Mouse (Mus musculus) adrenal gland, adult 18-20 months (tissue): ENCODE data around the gene Irak2. TPM values are rescaled to one million over a fixed set of nuclear protein-coding genes. Genes with fewer than 3 reads are reported as not detected.

Source experiments
- DNase-seq, 2 experiments: peaks; one replicate each; pipeline ENCODE4 v3.0.0; 2021 to 2022; ENCODE audit warnings: low spot score in 2 of 2
- long read RNA-seq, 2 experiments: library from polyadenylated mRNA; stranded (forward); transcript quantifications; one replicate each; pipeline ENCODE4 v2.0.0; 2021
- total RNA-seq, 2 experiments: library from RNA; stranded (reverse); gene quantifications; 1 replicate in 1 of 2; 2 replicates in 1 of 2; pipeline ENCODE4 v1.2.3; 2021

Gene Irak2
- total RNA-seq = 10 to 100 TPM; 17.1 to 51.5 TPM
- long read RNA-seq, experiment 1, transcript Irak2-201 (13 exons, 3,196 nt) = major isoform, 13 of 22 reads
- long read RNA-seq, experiment 1, partial matches to known transcripts = 1 of 22 reads
- long read RNA-seq, experiment 1, other reads (novel, unspliced or antisense) = 6 of 22 reads
- long read RNA-seq, experiment 2, partial matches to known transcripts = 2 of 13 reads
- long read RNA-seq, experiment 2, other reads (novel, unspliced or antisense) = 2 of 13 reads

- DNase-seq = peak; percentile 94 to 97
Observed at GRCm38 (mm10) chr6:113638302-113639040, at the start of gene Irak2. Gene Irak2 (plus strand): TSS chr6:113638467.

- no peak for DNase-seq
Observed at GRCm38 (mm10) chr6:113592637-113593036, 45.6 kb upstream of the Irak2 start.

- no peak for DNase-seq
Observed at GRCm38 (mm10) chr6:113597945-113598344, 40.3 kb upstream of the Irak2 start.

GRCm38 (mm10) chr6:113599833-113600232 is 38.4 kb upstream of the Irak2 start:
- DNase-seq = peak; percentile 55 to 61

- no peak for DNase-seq
Observed at GRCm38 (mm10) chr6:113600543-113601139, 37.6 kb upstream of the Irak2 start, which contains the start of gene Fancd2os. Gene Fancd2os (minus strand): TSS chr6:113600715.

GRCm38 (mm10) chr6:113602821-113603220 is 35.4 kb upstream of the Irak2 start:
- DNase-seq = no peak

GRCm38 (mm10) chr6:113603993-113604392 is 34.3 kb upstream of the Irak2 start:
- no peak for DNase-seq

- DNase-seq = peak; percentile 86 to 89
Observed at GRCm38 (mm10) chr6:113604432-113605223, 33.6 kb upstream of the Irak2 start, which contains the start of gene Brk1. Gene Brk1 (plus strand): TSS chr6:113604772.

GRCm38 (mm10) chr6:113605224-113605545 is 33.1 kb upstream of the Irak2 start:
- DNase-seq = no peak

- peak in 1 of 2 experiments; percentile 33 for DNase-seq
Observed at GRCm38 (mm10) chr6:113608871-113609270, 29.4 kb upstream of the Irak2 start.

GRCm38 (mm10) chr6:113609293-113609692 is 29.0 kb upstream of the Irak2 start:
- no peak for DNase-seq

- DNase-seq = no peak
Observed at GRCm38 (mm10) chr6:113612258-113612969, 25.9 kb upstream of the Irak2 start.

GRCm38 (mm10) chr6:113614152-113614551 is 24.1 kb upstream of the Irak2 start:
- DNase-seq = no peak

- no peak for DNase-seq
Observed at GRCm38 (mm10) chr6:113614997-113615396, 23.3 kb upstream of the Irak2 start.

- DNase-seq = no peak
Observed at GRCm38 (mm10) chr6:113615489-113615888, 22.8 kb upstream of the Irak2 start.

GRCm38 (mm10) chr6:113623386-113623785 is 14.9 kb upstream of the Irak2 start:
- DNase-seq = no peak

GRCm38 (mm10) chr6:113623941-113624751 is 14.1 kb upstream of the Irak2 start, which contains the start of gene Vhl:
Gene Vhl (plus strand): TSS chr6:113623959.
- peak; percentile 87 to 88 for DNase-seq

GRCm38 (mm10) chr6:113624989-113625770 is 13.1 kb upstream of the Irak2 start:
- no peak for DNase-seq

GRCm38 (mm10) chr6:113630322-113630721 is 7.9 kb upstream of the Irak2 start:
- no peak for DNase-seq
